Mouse (Mus musculus) lung, adult 10 weeks (tissue): Measurements from ENCODE around the gene Pdss2. TPM values are rescaled to one million over a fixed set of nuclear protein-coding genes. Genes with fewer than 3 reads are reported as not detected.

Source experiments
- polyA plus RNA-seq: library from polyadenylated mRNA; stranded (reverse); fragments of 350-450 nt; fragmentation: Illumina TruSeq; extraction: RNeasy Lipid Tissue Mini Kit (QIAGEN cat#74804); gene quantifications from one replicate; pipeline ENCODE4 v1.2.3, GENCODE M21; 2014; ENCODE audit warnings: low read depth, low replicate concordance; ENCODE audit not compliant: insufficient read depth

Gene Pdss2
- 2.6 TPM for polyA plus RNA-seq

DNA sequence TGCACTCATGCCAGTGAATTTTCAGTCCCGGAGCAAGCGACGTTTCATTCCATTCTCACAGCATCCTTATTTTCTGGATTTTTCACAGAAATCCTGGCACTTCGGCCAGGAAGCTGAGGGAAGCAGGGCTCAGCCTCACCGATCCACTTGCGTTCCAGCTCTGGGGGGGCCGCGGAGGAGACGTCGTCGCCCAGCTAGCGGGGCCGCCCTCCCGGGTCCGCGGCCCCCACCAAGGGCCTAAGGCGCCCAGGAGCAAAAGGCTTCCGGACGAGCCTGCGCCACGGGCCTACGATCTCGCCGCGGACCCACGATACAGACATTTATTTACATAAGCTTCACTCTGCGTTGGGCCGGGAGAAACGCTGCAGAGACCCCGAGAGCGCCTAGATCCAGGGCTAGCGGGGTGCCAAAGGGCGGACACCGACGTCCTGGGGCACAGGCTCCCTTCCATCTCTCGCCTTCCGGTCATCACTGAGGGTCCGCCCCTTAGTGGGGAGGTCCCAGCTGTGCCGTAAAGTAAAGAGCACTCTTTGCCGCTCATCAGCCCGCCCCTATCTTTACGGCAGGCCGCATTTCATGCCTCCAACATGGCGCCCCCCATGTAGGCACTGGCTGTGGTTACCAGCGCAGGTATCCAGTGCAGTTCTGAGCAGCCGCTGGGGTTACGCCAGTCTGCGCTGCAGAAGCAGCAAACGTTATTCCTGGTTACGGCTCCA lies at the start of gene Pdss2:
TSS of gene Pdss2 (plus strand) at position 577 of the 716 bp plus-strand sequence.

DNA sequence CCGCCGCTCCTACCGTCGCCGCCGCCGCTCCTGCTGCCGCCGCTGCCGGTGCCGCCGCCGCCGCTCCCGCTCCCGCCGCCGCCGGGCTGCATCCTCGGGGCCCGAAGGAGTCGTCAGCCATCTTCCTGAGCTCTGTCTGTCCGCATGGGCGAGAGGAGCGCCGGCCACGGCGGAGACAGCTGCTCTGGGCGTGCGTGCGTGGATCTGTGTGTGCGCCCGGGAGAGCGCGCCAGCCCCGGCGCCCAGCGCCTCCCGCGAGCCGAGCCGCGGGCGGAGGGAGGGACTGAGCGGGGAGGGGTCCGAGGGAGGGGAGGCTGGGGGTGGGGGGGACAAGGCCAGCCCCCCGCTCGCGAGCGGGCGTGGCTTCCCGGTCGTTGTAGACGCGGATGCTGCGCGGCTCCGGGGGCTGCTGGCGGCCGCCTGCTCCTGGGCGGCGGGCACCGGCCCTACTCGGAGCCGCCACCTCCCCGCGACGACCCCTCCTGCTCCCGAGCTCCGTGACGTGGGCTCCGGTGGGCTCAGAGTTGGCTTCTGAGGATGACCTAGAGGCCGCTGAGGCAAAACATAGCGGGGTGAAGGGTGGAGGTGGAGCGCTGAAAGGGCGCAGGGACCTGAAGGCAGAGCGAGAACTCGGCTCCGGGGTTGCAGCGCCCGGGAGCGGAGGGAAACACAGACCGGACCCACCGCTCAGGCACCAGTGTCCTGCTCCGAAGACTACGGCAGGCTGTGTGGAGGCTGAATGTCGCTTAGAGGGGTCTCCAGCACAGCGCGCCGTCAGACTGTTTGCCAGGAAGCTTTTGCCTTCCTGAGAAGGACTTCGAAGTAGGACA lies 46.7 kb upstream of the Pdss2 start, which contains the start of the genes Sobp and 9030612E09Rik:
TSS of gene Sobp (minus strand) at position 205 of the 830 bp plus-strand sequence.
TSS of gene 9030612E09Rik (plus strand) at position 379 of the 830 bp plus-strand sequence.

DNA sequence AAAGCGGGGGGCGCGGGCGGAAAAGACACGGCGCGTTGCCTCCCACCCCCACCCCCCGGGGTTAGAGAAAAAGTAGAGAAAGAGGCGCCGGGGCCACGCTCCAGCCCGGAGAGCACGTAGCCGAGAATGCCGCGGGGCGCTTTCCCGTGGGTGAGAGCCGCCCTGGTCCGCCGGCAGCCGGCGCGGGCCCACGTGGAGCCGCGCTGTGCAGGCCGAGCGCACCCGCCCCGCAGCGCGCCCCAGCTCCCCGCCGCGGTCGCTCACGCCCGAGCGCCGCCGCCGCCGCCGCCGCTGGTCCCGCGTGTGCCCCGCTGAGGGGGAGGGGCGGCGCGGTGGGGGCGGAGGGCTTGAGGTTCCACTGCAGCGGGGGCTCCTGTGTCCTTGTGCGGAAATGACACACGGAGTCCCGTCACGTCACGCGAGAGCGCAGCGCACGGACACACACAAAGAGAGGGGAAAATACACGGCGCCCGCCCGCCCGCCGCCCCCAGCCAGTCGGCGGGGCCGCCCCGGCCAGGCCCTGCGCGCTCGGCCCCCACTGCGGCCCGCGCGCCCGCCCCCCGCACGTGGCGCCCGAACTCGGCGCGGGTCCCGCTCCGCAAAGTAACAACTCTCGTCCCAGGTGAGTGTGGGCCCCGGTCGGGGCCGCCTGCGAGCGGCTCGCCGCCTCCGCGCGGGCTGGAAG lies 257.6 kb downstream of the Pdss2 start, which contains the start of gene Bend3:
TSS of gene Bend3 (plus strand) at position 81 of the 685 bp plus-strand sequence.

Other genes with a start within 250 kb of the Pdss2 start
- gene Sobp, start 47.0 kb upstream of the Pdss2 start, polyA plus RNA-seq: 0.55 TPM
- not detected for gene 9030612E09Rik, start 46.8 kb upstream of the Pdss2 start, polyA plus RNA-seq